Mouse (Mus musculus) embryonic facial prominence, embryonic 12.5 days (tissue): ENCODE results near the gene Ldha. TPM values are rescaled to one million over a fixed set of nuclear protein-coding genes. Genes with fewer than 3 reads are reported as not detected.
"Not testable (repeated sequence)": the region's sequence is repeated elsewhere in the genome, so short reads cannot be mapped to it uniquely, and the experiment has no call there.

Source experiments
- ATAC-seq: fragments of 200-750 bp; cut with Nextera tagmentation; 2 replicates; pipeline ENCODE4 v1.8.0; 2017; ENCODE audit not compliant: insufficient number of reproducible peaks, insufficient read depth, low FRiP score, low TSS enrichment
- H3K27ac ChIP-seq: fragments of 300-500 bp; sonication (generic); 2 replicates; pipeline ENCODE4 v1.5.1; 2016; ENCODE audit warnings: mild to moderate bottlenecking
- H3K27me3 ChIP-seq: fragments of 300-500 bp; sonication (generic); 2 replicates; pipeline ENCODE4 v1.6.1; 2016; ENCODE audit warnings: mild to moderate bottlenecking, moderate library complexity
- H3K36me3 ChIP-seq: fragments of 300-500 bp; sonication (generic); 2 replicates; pipeline ENCODE4 v1.6.1; 2016; ENCODE audit warnings: mild to moderate bottlenecking
- H3K4me1 ChIP-seq: fragments of 300-500 bp; sonication (generic); 2 replicates; pipeline ENCODE4 v1.6.1; 2016
- H3K4me2 ChIP-seq: fragments of 300-500 bp; sonication (generic); replicated peaks from 2 replicates; pipeline ENCODE4 v1.6.1; 2016; ENCODE audit warnings: mild to moderate bottlenecking, moderate library complexity
- H3K4me3 ChIP-seq: fragments of 300-500 bp; sonication (generic); 2 replicates; pipeline ENCODE4 v1.5.1; 2016; ENCODE audit warnings: mild to moderate bottlenecking
- H3K9ac ChIP-seq: fragments of 300-500 bp; sonication (generic); 2 replicates; pipeline ENCODE4 v1.6.1; 2016; ENCODE audit warnings: mild to moderate bottlenecking, moderate library complexity
- H3K9me3 ChIP-seq: fragments of 300-500 bp; sonication (generic); 2 replicates; pipeline ENCODE4 v1.6.1; 2016; ENCODE audit warnings: mild to moderate bottlenecking, moderate library complexity
- WGBS: fragments of 180-500 bp; shearing (Covaris S2); methylation state at CpG from one replicate; pipeline ENCODE4 v1.1.7; 2016; 5-methylcytosine and 5-hydroxymethylcytosine counted together
- polyA plus RNA-seq: library from polyadenylated mRNA; unstranded; fragments of >200 nt; fragmentation: Nextera tagmentation; extraction: Ambion mirVana; gene quantifications from 2 replicates; pipeline ENCODE4 v1.2.1, GENCODE M21; 2016

Gene Ldha
- 1,101 and 1,118 TPM in 2 replicates for polyA plus RNA-seq

GRCm38 (mm10) chr7:46840787-46841525 lies at the start of gene Ldha:
TSS of gene Ldha (plus strand) at chr7:46841475.
- H3K4me1 ChIP-seq, result peaks cover 26% of the 10 kb centered on the region
- WGBS, result 22% methylated on average over 6 of the region's 6 CpGs
- no peak within 1 kb of the TSS for H3K4me3 ChIP-seq
- ATAC-seq, result no peak
- no peaks in the 10 kb centered on the region for H3K36me3 ChIP-seq
- 0 out of 2 replicates have a peak, but pooled peaks cover 6% of the 10 kb centered on the region for H3K27me3 ChIP-seq
- no peak within 1 kb of the TSS for H3K9ac ChIP-seq
- no peak within 1 kb of the TSS for H3K4me2 ChIP-seq
- H3K27ac ChIP-seq, result no peak within 1 kb of the TSS
- H3K9me3 ChIP-seq, result no peaks in the 10 kb centered on the region

- Histone ChIP-seq H3K9ac (no peak overlapping the region; the same call in 1 of the 2 replicates), H3K4me1 (peaks cover 17% of the 10 kb centered on the region), H3K9me3 (no peaks in the 10 kb centered on the region), H3K4me3 (no peak overlapping the region), H3K36me3 (0 out of 2 replicates have a peak, but pooled peaks cover 6% of the 10 kb centered on the region), H3K27ac (no peak overlapping the region), H3K27me3 (no peaks in the 10 kb centered on the region), H3K4me2 (no peak overlapping the region)
- ATAC-seq, result no peak
- WGBS, result 84% methylated on average over 4 of the region's 4 CpGs
These were observed 47.4 kb upstream of the Ldha start for GRCm38 (mm10) chr7:46793871-46794270.

- H3K4me1 ChIP-seq, result peaks cover 17% of the 10 kb centered on the region
- H3K4me3 ChIP-seq, result peak within 1 kb of the TSS; percentile 93
- H3K36me3 ChIP-seq, result peaks cover 7% of the 10 kb centered on the region
- peak within 1 kb of the TSS; percentile 83 for H3K4me2 ChIP-seq
- WGBS, result under 1% methylated on average over 75 of the region's 75 CpGs
- no peaks in the 10 kb centered on the region for H3K27me3 ChIP-seq
- ATAC-seq, result peak; percentile 97
- no peaks in the 10 kb centered on the region for H3K9me3 ChIP-seq
- H3K27ac ChIP-seq, result peak within 1 kb of the TSS; percentile 86
- H3K9ac ChIP-seq, result peak within 1 kb of the TSS; percentile 84
These were observed 45.7 kb upstream of the Ldha start, which contains the start of the genes Hps5 and Gtf2h1 for GRCm38 (mm10) chr7:46795287-46796205. TSS of gene Hps5 (minus strand) at chr7:46796064. TSS of gene Gtf2h1 (plus strand) at chr7:46796103.

- Histone ChIP-seq H3K9ac (peak overlapping the region; percentile 84), H3K4me2 (peak overlapping the region; percentile 83), H3K9me3 (no peaks in the 10 kb centered on the region), H3K4me3 (peak overlapping the region; percentile 93), H3K36me3 (peaks cover 10% of the 10 kb centered on the region), H3K27ac (0 out of 2 replicates have a peak overlapping the region, but pooled peaks have one; percentile 86), H3K27me3 (no peaks in the 10 kb centered on the region), H3K4me1 (peaks cover 17% of the 10 kb centered on the region)
- WGBS, result under 1% methylated on average over 31 of the region's 31 CpGs
- ATAC-seq, result no peak; the same call in 1 of the 2 replicates
These were observed 45.0 kb upstream of the Ldha start for GRCm38 (mm10) chr7:46796206-46796679.

- ATAC-seq, result no peak
- H3K27ac ChIP-seq, result no peak overlapping the region
- peak overlapping the region; percentile 93 for H3K4me3 ChIP-seq
- 50% methylated on average over 6 of the region's 6 CpGs for WGBS
- H3K9ac ChIP-seq, result peak overlapping the region; percentile 84
- H3K9me3 ChIP-seq, result no peaks in the 10 kb centered on the region
- H3K27me3 ChIP-seq, result no peaks in the 10 kb centered on the region
- H3K4me2 ChIP-seq, result peak overlapping the region; percentile 83
- peaks cover 15% of the 10 kb centered on the region for H3K36me3 ChIP-seq
- H3K4me1 ChIP-seq, result peaks cover 17% of the 10 kb centered on the region
These were observed 44.5 kb upstream of the Ldha start for GRCm38 (mm10) chr7:46796779-46797178.

GRCm38 (mm10) chr7:46810325-46810724 lies 30.9 kb upstream of the Ldha start:
- Histone ChIP-seq H3K36me3 (peaks cover 63% of the 10 kb centered on the region), H3K27me3 (no peaks in the 10 kb centered on the region)
- 96% methylated on average over 6 of the region's 6 CpGs for WGBS

GRCm38 (mm10) chr7:46814012-46814411 lies 27.3 kb upstream of the Ldha start:
- Histone ChIP-seq H3K9ac (no peak overlapping the region), H3K27me3 (no peaks in the 10 kb centered on the region), H3K9me3 (no peaks in the 10 kb centered on the region), H3K4me2 (no peak overlapping the region), H3K27ac (no peak overlapping the region), H3K4me3 (no peak overlapping the region), H3K36me3 (peaks cover 72% of the 10 kb centered on the region), H3K4me1 (no peaks in the 10 kb centered on the region)
- WGBS, result 91% methylated on average over 4 of the region's 4 CpGs
- no peak for ATAC-seq

More at GRCm38 (mm10) chr7:46810325-46810724, 30.9 kb upstream of the Ldha start:
- Histone ChIP-seq H3K4me2 (no peak overlapping the region), H3K4me1 (no peaks in the 10 kb centered on the region), H3K27ac (no peak overlapping the region), H3K4me3 (no peak overlapping the region), H3K9me3 (no peaks in the 10 kb centered on the region), H3K9ac (no peak overlapping the region)
- ATAC-seq, result no peak

- not testable (repeated sequence) for ATAC-seq, H3K27ac ChIP-seq, H3K4me1 ChIP-seq, H3K9me3 ChIP-seq, H3K9ac ChIP-seq, H3K4me2 ChIP-seq, H3K4me3 ChIP-seq, H3K27me3 ChIP-seq
- H3K36me3 ChIP-seq, result peaks cover 60% of the 10 kb centered on the region
- WGBS, result 93% methylated on average over 15 of the region's 15 CpGs
These were observed 20.2 kb upstream of the Ldha start for GRCm38 (mm10) chr7:46820876-46821632.

GRCm38 (mm10) chr7:46827046-46827802 lies 14.1 kb upstream of the Ldha start:
- H3K27ac ChIP-seq, result no peak overlapping the region
- no peak overlapping the region for H3K4me2 ChIP-seq
- peaks cover 3% of the 10 kb centered on the region; the same call in 1 of the 2 replicates for H3K4me1 ChIP-seq
- no peak overlapping the region for H3K4me3 ChIP-seq
- WGBS, result 70% methylated on average over 20 of the region's 20 CpGs
- ATAC-seq, result no peak
- no peaks in the 10 kb centered on the region for H3K27me3 ChIP-seq
- no peaks in the 10 kb centered on the region for H3K9me3 ChIP-seq
- no peak overlapping the region for H3K9ac ChIP-seq
- H3K36me3 ChIP-seq, result peaks cover 14% of the 10 kb centered on the region

GRCm38 (mm10) chr7:46827803-46828184 lies 13.5 kb upstream of the Ldha start:
- WGBS, result 89% methylated on average over 2 of the region's 2 CpGs
- Histone ChIP-seq H3K4me2 (no peak overlapping the region), H3K4me1 (peaks cover 3% of the 10 kb centered on the region; the same call in 1 of the 2 replicates), H3K27ac (no peak overlapping the region), H3K4me3 (no peak overlapping the region), H3K27me3 (no peaks in the 10 kb centered on the region), H3K9ac (no peak overlapping the region), H3K9me3 (no peaks in the 10 kb centered on the region), H3K36me3 (peaks cover 8% of the 10 kb centered on the region; the same call in 1 of the 2 replicates)
- no peak for ATAC-seq
